Comparison of ENCODE assay signal across 24 mouse cellular contexts in genomic region chr14:27617286-27617685, GRCm38 (mm10). TPM values are rescaled to one million over a fixed set of nuclear protein-coding genes. Genes with fewer than 3 reads are reported as not detected.
DNase-seq lines count a peak whose midpoint lies in the region; ATAC-seq and TF ChIP-seq lines count a peak whose summit lies in the region.
"Had no signal": no experiment of that assay in that cellular context is flagged by ENCODE, and none has a peak within 500 bp of the region (broad histone marks: within the 10 kb centered on the region; RNA-seq: fewer than 3 reads in every experiment).

No protein-coding gene starts in this region.

- intact Hi-C loops in heart, postnatal 10 days (cut with DNase I) = no loop called here
- intact Hi-C loops in left cerebral cortex, postnatal 25 days (cut with DNase I) = no loop called here

- ATAC-seq in kidney, embryonic 16.5 days (ENCODE audit: low FRiP score, low TSS enrichment) = no peak
- ATAC-seq in liver, postnatal 0 days = no peak
- ATAC-seq: forebrain, embryonic 13.5 days; forebrain, embryonic 16.5 days had no signal

- no peak overlapping the region for H3K4me2 ChIP-seq in kidney, embryonic 16.5 days (replicated peaks; ENCODE audit: low read depth, low read length)
- no peak overlapping the region for H3K4me2 ChIP-seq in liver, postnatal 0 days (ENCODE audit: low read depth, low read length)
- H3K4me2 ChIP-seq: forebrain, embryonic 13.5 days; heart, embryonic 13.5 days; hindbrain, embryonic 12.5 days; hindbrain, embryonic 15.5 days had no signal

- no peak overlapping the region for H3K4me3 ChIP-seq in kidney, adult 2 months (ENCODE audit: insufficient read depth, low read depth, low read length)
- H3K4me3 ChIP-seq in kidney, embryonic 16.5 days (ENCODE audit: low read length) = no peak overlapping the region
- no peak overlapping the region for H3K4me3 ChIP-seq in liver, adult 2 months (ENCODE audit: insufficient read depth, low read depth, low read length)
- H3K4me3 ChIP-seq in liver, postnatal 0 days (ENCODE audit: low read depth, low read length) = no peak overlapping the region
- H3K4me3 ChIP-seq: forebrain, embryonic 10.5 days; forebrain, embryonic 13.5 days; heart, embryonic 10.5 days; heart, embryonic 13.5 days; hindbrain, embryonic 12.5 days; hindbrain, embryonic 15.5 days had no signal

- H3K27ac ChIP-seq in kidney, adult 2 months (ENCODE audit: insufficient read depth, low read depth, low read length) = no peak overlapping the region
- no peak overlapping the region for H3K27ac ChIP-seq in kidney, embryonic 16.5 days (ENCODE audit: low read length)
- no peak overlapping the region for H3K27ac ChIP-seq in liver, adult 2 months (replicated peaks; ENCODE audit: insufficient read depth, low read depth, low read length)
- H3K27ac ChIP-seq in liver, postnatal 0 days (ENCODE audit: low read depth) = no peak overlapping the region
- H3K27ac ChIP-seq: forebrain, embryonic 10.5 days; forebrain, embryonic 13.5 days; heart, embryonic 10.5 days; heart, embryonic 13.5 days; hindbrain, embryonic 12.5 days; hindbrain, embryonic 15.5 days had no signal

- no peaks in the 10 kb centered on the region for H3K27me3 ChIP-seq in kidney, adult 2 months (replicated peaks; ENCODE audit: control insufficient read depth, insufficient read depth, low read length)
- H3K27me3 ChIP-seq in kidney, embryonic 16.5 days (ENCODE audit: insufficient read depth, low read length) = 0 out of 2 replicates have a peak, but pooled peaks cover 3% of the 10 kb centered on the region
- H3K27me3 ChIP-seq in liver, adult 2 months (ENCODE audit: control insufficient read depth, insufficient read depth, low read length) = no peaks in the 10 kb centered on the region
- H3K27me3 ChIP-seq in liver, postnatal 0 days (ENCODE audit: insufficient read depth, low read length) = no peaks in the 10 kb centered on the region
- H3K27me3 ChIP-seq: forebrain, embryonic 13.5 days; hindbrain, embryonic 12.5 days; hindbrain, embryonic 15.5 days had no signal

- no peaks in the 10 kb centered on the region for H3K36me3 ChIP-seq in kidney, adult 2 months (ENCODE audit: control insufficient read depth, insufficient read depth, low read length)
- no peaks in the 10 kb centered on the region for H3K36me3 ChIP-seq in kidney, embryonic 16.5 days (ENCODE audit: insufficient read depth, low read length)
- H3K36me3 ChIP-seq in liver, adult 2 months (ENCODE audit: control insufficient read depth, insufficient read depth, low read length) = no peaks in the 10 kb centered on the region
- no peaks in the 10 kb centered on the region for H3K36me3 ChIP-seq in liver, postnatal 0 days (replicated peaks; ENCODE audit: insufficient read depth, low read length)
- H3K36me3 ChIP-seq: forebrain, embryonic 10.5 days; heart, embryonic 10.5 days; heart, embryonic 13.5 days; hindbrain, embryonic 12.5 days; hindbrain, embryonic 15.5 days had no signal

- no peaks in the 10 kb centered on the region for H3K79me2 ChIP-seq in liver, adult 2 months (ENCODE audit: control insufficient read depth, insufficient read depth, low read length)

- H3K9me3 ChIP-seq in kidney, embryonic 16.5 days (ENCODE audit: low read length) = no peaks in the 10 kb centered on the region
- H3K9me3 ChIP-seq in liver, postnatal 0 days (ENCODE audit: low read length) = no peaks in the 10 kb centered on the region
- H3K9me3 ChIP-seq: forebrain, embryonic 10.5 days; forebrain, embryonic 13.5 days; heart, embryonic 10.5 days; heart, embryonic 13.5 days; hindbrain, embryonic 12.5 days; hindbrain, embryonic 15.5 days had no signal

- WGBS in kidney, adult 2 months = 46% methylated on average over 3 of the region's 3 CpGs
- WGBS in kidney, embryonic 16.5 days = 56% methylated on average over 3 of the region's 3 CpGs
- WGBS in liver, adult 2 months = 10% methylated on average over 3 of the region's 3 CpGs
- 70% methylated on average over 3 of the region's 3 CpGs for WGBS in liver, postnatal 0 days (ENCODE audit: insufficient replicate concordance)

- DNase-seq in heart, adult 11 months = peak; percentile 74
- no peak for DNase-seq in heart, postnatal 10 days
- peak; percentile 71 for DNase-seq in kidney, adult 2 months
- peak; percentile 70 for DNase-seq in liver, adult 2 months (ENCODE audit: extremely low read depth, low read depth, low spot score)
- no peak for DNase-seq in liver, postnatal 0 days
- DNase-seq in kidney, postnatal 25 days = peak; percentile 58 to 67
- no peak for DNase-seq in left cerebral cortex, postnatal 25 days (ENCODE audit: low spot score in 2 of 2)
- DNase-seq: adrenal gland, postnatal 10 days; adrenal gland, postnatal 36 days; cerebellum, adult 18-20 months; cerebellum, adult 9-10 months; cerebellum, postnatal 14 days; gastrocnemius, postnatal 10 days; gastrocnemius, postnatal 36 days had no signal

- TF ChIP-seq CTCF in kidney, adult 2 months (conservative IDR thresholded peaks at IDR 0.05; ENCODE audit: insufficient read depth, insufficient read length, low read depth, low read length) = no peak
- no peak for TF ChIP-seq CTCF in liver, adult 2 months (IDR thresholded peaks at IDR 0.05; ENCODE audit: low read depth, low read length)
- no peak for TF ChIP-seq CTCF in liver, postnatal 0 days (IDR thresholded peaks at IDR 0.05; ENCODE audit: low read depth)

- TF ChIP-seq EP300 in liver, postnatal 0 days (IDR thresholded peaks at IDR 0.05; ENCODE audit: low read depth) = no peak

- H3K4me1 ChIP-seq in kidney, adult 2 months (ENCODE audit: control insufficient read depth, insufficient read depth, low read length) = no peaks in the 10 kb centered on the region; the same call in 1 of the 2 replicates
- H3K4me1 ChIP-seq in kidney, embryonic 16.5 days (ENCODE audit: insufficient read depth, low read length) = peaks cover 9% of the 10 kb centered on the region
- H3K4me1 ChIP-seq in liver, adult 2 months (ENCODE audit: control insufficient read depth, insufficient read depth, low read length) = peaks cover 2% of the 10 kb centered on the region; the same call in 1 of the 2 replicates
- H3K4me1 ChIP-seq in liver, postnatal 0 days (ENCODE audit: insufficient read depth) = no peaks in the 10 kb centered on the region
- H3K4me1 ChIP-seq: forebrain, embryonic 13.5 days; hindbrain, embryonic 12.5 days; hindbrain, embryonic 15.5 days had no signal

- TF ChIP-seq POLR2A in kidney, adult 2 months (IDR thresholded peaks at IDR 0.05; ENCODE audit: low read depth, low read length) = no peak
- TF ChIP-seq POLR2A in liver, adult 2 months (IDR thresholded peaks at IDR 0.05; ENCODE audit: extremely low read depth, insufficient read depth, low read length) = no peak

- H3K9ac ChIP-seq in kidney, embryonic 16.5 days (replicated peaks; ENCODE audit: low read length) = no peak overlapping the region
- no peak overlapping the region for H3K9ac ChIP-seq in liver, adult 2 months (ENCODE audit: low read depth, low read length)
- H3K9ac ChIP-seq in liver, postnatal 0 days (replicated peaks) = no peak overlapping the region
- H3K9ac ChIP-seq: forebrain, embryonic 13.5 days; heart, embryonic 13.5 days; hindbrain, embryonic 12.5 days; hindbrain, embryonic 15.5 days had no signal

RNA-seq across cellular contexts. Expression of gene Erc2, which starts 4.9 kb away (rescaled TPM):
- 1 to 10 TPM; 2.5 to 2.9 TPM for total RNA-seq in heart, postnatal 10 days (2021)
- 6.2 and 6.9 TPM in 2 replicates for polyA plus RNA-seq in kidney, adult 2 months (2012; rRNA removed)
- 4.9 and 7.3 TPM in 2 replicates for polyA plus RNA-seq in kidney, embryonic 16.5 days (2015; fragmentation: Nextera tagmentation; extraction: Ambion mirVana)
- total RNA-seq in liver, adult 2 months (2014; rRNA removed) = 4.5 and 7.0 TPM in 2 replicates
- polyA plus RNA-seq in liver, adult 2 months (2012; rRNA removed) = 5.0 and 6.1 TPM in 2 replicates
- 1.5 and 1.9 TPM in 2 replicates for polyA plus RNA-seq in liver, postnatal 0 days (2015; fragmentation: Nextera tagmentation; extraction: Ambion mirVana)
- 100 to 1,000 TPM; 227 to 232 TPM for total RNA-seq in left cerebral cortex, postnatal 25 days (2021)
- total RNA-seq: granulocyte monocyte progenitor cell, adult 5-6 weeks; hematopoietic stem cell, adult 5-6 weeks had no signal

Comparison
In these comparisons a context has a peak if more than half of its experiments do, and no peak if none do; other contexts are left out.
1. DNase-seq: peak in heart, adult 11 months (single experiment), kidney, adult 2 months (single experiment), liver, adult 2 months (single experiment) and kidney, postnatal 25 days (2 of 2); none in heart, postnatal 10 days (0 of 2), liver, postnatal 0 days (single experiment) and left cerebral cortex, postnatal 25 days (0 of 2).